Mouse (Mus musculus): Measurements from ENCODE around the gene Ppp3ca. TPM values are rescaled to one million over a fixed set of nuclear protein-coding genes. Genes with fewer than 3 reads are reported as not detected.

The Ppp3ca gene
- polyA plus RNA-seq (2015; fragmentation: Nextera tagmentation; extraction: Ambion mirVana) = 166 and 190 TPM in 2 replicates

DNA sequence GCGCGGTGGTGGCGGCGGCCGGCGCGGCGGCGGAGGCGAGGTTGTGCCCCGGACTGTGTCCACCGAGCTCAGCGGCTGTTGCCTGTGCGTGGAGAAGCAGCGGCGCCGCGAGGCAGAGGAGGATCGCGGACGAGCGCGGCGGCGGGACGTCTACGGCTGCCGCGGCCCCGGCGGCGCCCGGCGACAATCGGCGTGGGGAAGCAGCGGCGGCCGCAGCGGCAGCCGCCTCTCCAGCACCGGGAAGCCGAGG lies at the start of gene Ppp3ca:
TSS of gene Ppp3ca (plus strand) at position 15 of the 250 bp plus-strand sequence.
- WGBS = 0% methylated on average over 24 of the region's 43 CpGs

DNA sequence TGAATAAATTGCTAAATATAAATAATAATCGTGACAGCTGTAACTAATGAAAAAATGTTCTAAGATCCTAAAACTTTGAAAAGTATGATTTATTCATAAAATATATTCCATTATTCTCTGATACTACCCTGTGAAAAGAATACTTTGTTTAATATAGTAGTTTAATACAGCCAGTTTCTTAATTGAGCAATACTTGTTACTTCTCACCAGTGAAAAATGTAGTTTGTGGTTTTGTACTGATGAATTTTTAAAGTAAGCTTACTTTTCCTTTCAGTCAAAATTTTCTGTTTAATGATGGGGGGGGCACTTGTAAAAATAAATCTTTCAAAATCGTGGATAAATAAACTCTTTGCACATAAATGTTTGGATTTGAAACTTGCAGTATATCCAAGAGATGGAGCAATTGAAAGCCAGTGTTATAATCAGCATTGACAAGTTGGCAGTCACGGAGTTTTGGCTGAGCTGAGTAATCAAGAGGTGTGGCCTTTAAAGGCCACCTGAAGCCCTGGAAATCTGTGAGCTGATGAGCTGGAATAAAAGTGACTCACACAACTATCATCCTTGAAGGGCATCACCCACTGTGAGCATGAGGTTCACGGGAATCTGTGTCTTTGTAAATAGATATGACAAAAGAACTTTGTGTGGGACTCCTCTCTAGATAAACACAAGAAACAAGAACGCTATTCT lies 29.2 kb upstream of the Ppp3ca start:
- H3K4me1 ChIP-seq = no peaks in the 10 kb centered on the region
- H3K9me3 ChIP-seq (replicated peaks) = no peaks in the 10 kb centered on the region
- no peak for ATAC-seq (ENCODE audit: low FRiP score)
- H3K27me3 ChIP-seq (replicated peaks) = no peaks in the 10 kb centered on the region
- H3K9ac ChIP-seq (replicated peaks) = no peak overlapping the region
- H3K4me3 ChIP-seq (replicated peaks) = no peak overlapping the region
- no peak overlapping the region for H3K4me2 ChIP-seq
- no peak overlapping the region for H3K27ac ChIP-seq (replicated peaks)
- H3K36me3 ChIP-seq = no peaks in the 10 kb centered on the region
- 76% methylated on average over 5 of the region's 5 CpGs for WGBS

More for the DNA sequence above, at the start of gene Ppp3ca:
- H3K27me3 ChIP-seq (replicated peaks) = no peaks in the 10 kb centered on the region
- no peak for ATAC-seq (ENCODE audit: low FRiP score)
- H3K27ac ChIP-seq (replicated peaks) = peak within 1 kb of the TSS; percentile 99
- H3K9me3 ChIP-seq (replicated peaks) = no peaks in the 10 kb centered on the region
- H3K4me2 ChIP-seq = peak within 1 kb of the TSS; percentile 73
- H3K36me3 ChIP-seq = no peaks in the 10 kb centered on the region
- H3K4me1 ChIP-seq = peaks cover 32% of the 10 kb centered on the region
- H3K9ac ChIP-seq (replicated peaks) = peak within 1 kb of the TSS; percentile 90
- H3K4me3 ChIP-seq (replicated peaks) = peak within 1 kb of the TSS; percentile 94

- 53% methylated on average over 4 of the region's 4 CpGs for WGBS
- Histone ChIP-seq H3K27me3 (replicated peaks) (no peaks in the 10 kb centered on the region), H3K9me3 (replicated peaks) (no peaks in the 10 kb centered on the region), H3K4me3 (replicated peaks) (no peak overlapping the region), H3K36me3 (no peaks in the 10 kb centered on the region), H3K4me1 (no peaks in the 10 kb centered on the region), H3K4me2 (no peak overlapping the region), H3K27ac (replicated peaks) (no peak overlapping the region), H3K9ac (replicated peaks) (no peak overlapping the region)
- no peak for ATAC-seq (ENCODE audit: low FRiP score)
These were observed 19.0 kb upstream of the Ppp3ca start for GRCm38 (mm10) chr3:136650966-136651365.

DNA sequence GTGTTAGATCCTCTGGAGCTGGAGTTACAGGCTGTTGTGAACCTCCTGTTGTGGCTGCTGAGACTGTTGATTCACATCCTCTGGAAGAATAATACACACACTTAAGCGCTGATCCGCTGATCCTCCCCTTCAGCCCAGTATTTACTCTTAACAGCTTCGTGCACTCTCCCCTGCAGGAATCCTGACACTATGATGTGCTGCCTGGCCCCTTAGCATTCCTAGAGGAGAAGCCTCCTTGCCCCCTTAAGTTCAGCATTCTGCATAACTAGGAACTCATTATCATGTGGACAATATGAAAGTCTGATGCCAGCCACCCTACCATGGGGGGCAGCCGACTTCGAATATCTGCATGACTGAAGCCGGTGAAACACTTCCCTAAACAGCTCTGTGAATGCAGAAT lies 18.4 kb upstream of the Ppp3ca start:
- H3K4me2 ChIP-seq = no peak overlapping the region
- H3K9ac ChIP-seq (replicated peaks) = no peak overlapping the region
- no peak overlapping the region for H3K4me3 ChIP-seq (replicated peaks)
- no peak for ATAC-seq (ENCODE audit: low FRiP score)
- no peaks in the 10 kb centered on the region for H3K4me1 ChIP-seq
- WGBS = 28% methylated on average over 6 of the region's 6 CpGs
- H3K9me3 ChIP-seq (replicated peaks) = no peaks in the 10 kb centered on the region
- no peaks in the 10 kb centered on the region for H3K36me3 ChIP-seq
- no peak overlapping the region for H3K27ac ChIP-seq (replicated peaks)
- H3K27me3 ChIP-seq (replicated peaks) = no peaks in the 10 kb centered on the region

DNA sequence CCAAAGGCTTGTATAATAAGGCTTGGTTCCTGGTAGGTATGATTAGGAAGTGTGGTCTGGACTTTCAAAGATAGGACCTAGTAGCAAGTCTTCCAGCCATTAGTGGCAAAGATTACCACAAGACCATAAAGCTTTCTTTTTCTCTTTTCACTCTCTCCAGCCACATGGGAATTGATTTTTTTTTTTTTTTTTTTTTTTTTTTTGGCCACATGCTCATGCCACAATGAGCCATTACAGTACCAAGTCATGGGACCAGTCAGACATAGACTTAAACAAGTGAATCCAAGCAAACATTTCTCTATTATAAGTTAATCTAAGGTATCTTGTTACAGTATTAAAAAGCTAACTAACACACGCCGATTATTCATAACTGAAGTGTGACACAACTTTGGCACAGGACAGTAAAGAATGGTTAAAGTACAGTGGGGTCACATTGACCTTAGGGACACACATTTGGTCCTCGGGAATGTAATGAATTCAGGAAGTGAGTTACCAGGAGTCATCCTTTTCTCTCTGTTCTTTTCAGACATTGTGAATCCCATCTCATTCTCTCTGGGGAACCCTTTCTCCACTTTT lies 13.4 kb upstream of the Ppp3ca start:
- no peak for ATAC-seq (ENCODE audit: low FRiP score)
- Histone ChIP-seq H3K4me2 (no peak overlapping the region), H3K4me1 (no peaks in the 10 kb centered on the region), H3K27ac (replicated peaks) (no peak overlapping the region), H3K36me3 (no peaks in the 10 kb centered on the region), H3K9ac (replicated peaks) (no peak overlapping the region), H3K27me3 (replicated peaks) (no peaks in the 10 kb centered on the region), H3K4me3 (replicated peaks) (no peak overlapping the region), H3K9me3 (replicated peaks) (no peaks in the 10 kb centered on the region)
- 95% methylated on average over 3 of the region's 3 CpGs for WGBS

GRCm38 (mm10) chr3:136658681-136659080 lies 11.2 kb upstream of the Ppp3ca start:
- no peak overlapping the region for H3K9ac ChIP-seq (replicated peaks)
- no peak for ATAC-seq (ENCODE audit: low FRiP score)
- no peaks in the 10 kb centered on the region for H3K27me3 ChIP-seq (replicated peaks)
- WGBS = 95% methylated on average over 2 of the region's 2 CpGs
- no peak overlapping the region for H3K27ac ChIP-seq (replicated peaks)
- no peaks in the 10 kb centered on the region for H3K4me1 ChIP-seq
- H3K9me3 ChIP-seq (replicated peaks) = no peaks in the 10 kb centered on the region
- no peaks in the 10 kb centered on the region for H3K36me3 ChIP-seq
- H3K4me3 ChIP-seq (replicated peaks) = no peak overlapping the region
- H3K4me2 ChIP-seq = no peak overlapping the region

GRCm38 (mm10) chr3:136665119-136665518 lies 4.8 kb upstream of the Ppp3ca start:
- H3K27ac ChIP-seq (replicated peaks) = no peak overlapping the region
- peaks cover 14% of the 10 kb centered on the region for H3K4me1 ChIP-seq
- H3K27me3 ChIP-seq (replicated peaks) = no peaks in the 10 kb centered on the region
- ATAC-seq (ENCODE audit: low FRiP score) = no peak
- H3K36me3 ChIP-seq = no peaks in the 10 kb centered on the region
- H3K9me3 ChIP-seq (replicated peaks) = 0 out of 2 replicates have a peak, but pooled peaks cover 2% of the 10 kb centered on the region
- H3K4me2 ChIP-seq = no peak overlapping the region
- WGBS = 75% methylated on average over 1 of the region's 1 CpGs
- H3K4me3 ChIP-seq (replicated peaks) = no peak overlapping the region
- no peak overlapping the region for H3K9ac ChIP-seq (replicated peaks)

DNA sequence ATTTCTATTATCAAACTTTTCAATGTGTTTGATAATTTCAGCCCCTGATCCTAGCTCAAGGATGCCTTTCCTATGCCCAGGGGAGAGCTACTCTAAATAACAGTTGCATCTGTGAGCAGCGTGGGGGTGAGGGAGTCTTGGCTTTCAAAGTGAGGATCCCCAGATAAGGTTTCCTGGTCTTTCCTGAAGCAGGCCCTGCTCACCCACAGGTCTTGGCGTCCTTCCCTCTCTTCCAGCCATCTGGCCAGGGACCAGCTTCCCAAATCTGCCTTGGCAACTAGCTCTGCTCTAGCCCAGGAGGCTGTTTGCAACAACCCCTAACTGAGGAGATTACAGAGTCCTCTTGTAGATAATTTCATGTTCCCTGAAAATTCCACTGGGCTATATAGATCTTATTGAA lies 1.9 kb upstream of the Ppp3ca start:
- Histone ChIP-seq H3K27ac (replicated peaks) (no peak overlapping the region), H3K4me3 (replicated peaks) (no peak overlapping the region), H3K27me3 (replicated peaks) (no peaks in the 10 kb centered on the region), H3K4me1 (peaks cover 19% of the 10 kb centered on the region), H3K9ac (replicated peaks) (no peak overlapping the region), H3K36me3 (no peaks in the 10 kb centered on the region), H3K9me3 (replicated peaks) (0 out of 2 replicates have a peak, but pooled peaks cover 2% of the 10 kb centered on the region), H3K4me2 (no peak overlapping the region)
- no peak for ATAC-seq (ENCODE audit: low FRiP score)
- WGBS = 61% methylated on average over 2 of the region's 2 CpGs

DNA sequence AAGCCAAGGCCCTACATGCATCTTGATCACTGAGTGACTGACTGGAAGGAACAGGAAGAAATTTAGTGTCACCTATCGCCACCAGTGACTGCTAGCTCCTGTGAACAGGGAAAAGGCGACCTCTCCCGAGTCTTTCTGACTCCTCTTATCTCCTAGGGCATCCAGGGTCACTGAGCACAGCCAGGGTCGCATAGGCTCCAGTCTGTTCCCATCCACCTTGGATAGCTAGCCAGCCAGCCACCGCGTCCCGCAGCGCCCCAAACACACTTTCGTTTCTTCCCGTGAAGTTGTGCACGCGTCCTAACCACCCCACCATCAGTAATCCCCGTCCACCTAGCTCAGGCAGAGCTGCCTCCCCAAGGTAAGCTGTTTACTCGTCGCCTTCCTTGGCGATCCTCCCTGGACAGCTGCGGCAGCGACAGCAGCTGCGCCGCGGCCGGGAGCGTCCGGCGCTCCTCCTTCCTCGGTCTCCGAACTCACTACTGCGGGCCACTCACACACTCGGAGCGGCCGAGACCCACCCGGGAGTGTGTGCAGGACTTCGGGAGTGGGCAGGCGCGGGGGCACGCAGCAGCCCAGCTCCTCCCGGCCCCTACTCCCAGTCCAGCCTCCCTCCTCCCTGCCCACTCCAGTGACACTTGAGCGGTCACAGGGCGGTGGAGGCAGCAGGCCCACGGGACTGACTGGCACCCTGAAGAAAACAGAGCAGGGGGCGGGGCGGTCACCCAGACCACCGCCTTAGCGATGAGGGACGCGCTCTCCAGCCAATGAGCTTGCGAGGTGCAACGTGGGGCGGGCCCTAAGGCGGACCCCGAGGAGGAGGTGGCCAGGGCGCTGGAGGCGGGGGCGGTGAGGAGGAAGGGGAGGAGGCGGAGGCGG lies 454 bp upstream of the Ppp3ca start:
- peak overlapping the region; percentile 99 for H3K27ac ChIP-seq (replicated peaks)
- H3K4me2 ChIP-seq = peak overlapping the region; percentile 73
- peak overlapping the region; percentile 94 for H3K4me3 ChIP-seq (replicated peaks)
- no peaks in the 10 kb centered on the region for H3K27me3 ChIP-seq (replicated peaks)
- ATAC-seq (ENCODE audit: low FRiP score) = peak; percentile 97
- H3K9me3 ChIP-seq (replicated peaks) = no peaks in the 10 kb centered on the region
- peak overlapping the region; percentile 90 for H3K9ac ChIP-seq (replicated peaks)
- H3K4me1 ChIP-seq = peaks cover 30% of the 10 kb centered on the region
- no peaks in the 10 kb centered on the region for H3K36me3 ChIP-seq
- WGBS = under 1% methylated on average over 52 of the region's 56 CpGs

DNA sequence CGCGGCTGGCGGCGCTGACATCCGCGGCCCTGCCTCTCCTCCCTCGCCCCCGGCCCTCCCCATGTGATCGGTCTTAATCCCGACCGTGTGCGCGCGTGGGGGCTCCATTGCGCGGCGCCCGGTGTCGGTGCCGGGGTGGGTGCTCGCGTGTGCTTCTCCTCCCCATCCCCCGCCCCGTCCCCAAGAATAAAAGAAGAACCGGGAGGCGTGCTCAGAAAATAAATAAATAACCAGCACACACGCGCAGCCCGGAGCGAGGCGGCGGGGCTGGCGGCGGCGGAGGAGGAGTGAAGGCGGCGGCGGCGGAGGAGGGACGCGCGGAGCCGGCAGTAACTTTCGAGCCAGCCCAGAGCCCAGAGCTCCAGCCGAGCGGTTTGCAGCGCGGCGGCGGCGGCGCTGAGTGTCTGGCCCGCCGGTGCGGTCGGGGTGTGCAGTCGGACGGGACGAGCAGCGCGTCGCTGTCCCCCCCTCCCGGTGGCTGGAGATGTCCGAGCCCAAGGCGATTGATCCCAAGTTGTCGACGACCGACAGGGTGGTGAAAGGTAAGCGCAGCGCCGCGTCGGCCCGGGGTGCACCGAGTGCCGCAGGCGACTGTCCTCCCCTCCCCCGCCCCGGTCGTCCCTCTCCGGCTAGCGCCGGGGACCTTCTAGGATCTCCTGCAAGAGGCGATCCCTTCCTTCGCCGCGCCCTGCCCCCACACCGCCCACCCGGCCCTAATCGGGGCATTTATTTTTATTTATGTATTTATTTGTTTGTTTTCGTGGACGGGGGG lies 622 bp downstream of the Ppp3ca start:
- peak overlapping the region; percentile 73 for H3K4me2 ChIP-seq
- no peaks in the 10 kb centered on the region for H3K27me3 ChIP-seq (replicated peaks)
- peaks cover 36% of the 10 kb centered on the region for H3K4me1 ChIP-seq
- no peaks in the 10 kb centered on the region for H3K9me3 ChIP-seq (replicated peaks)
- under 1% methylated on average over 84 of the region's 92 CpGs for WGBS
- peak overlapping the region; percentile 90 for H3K9ac ChIP-seq (replicated peaks)
- no peaks in the 10 kb centered on the region for H3K36me3 ChIP-seq
- peak overlapping the region; percentile 94 for H3K4me3 ChIP-seq (replicated peaks)
- peak overlapping the region; percentile 99 for H3K27ac ChIP-seq (replicated peaks)
- ATAC-seq (ENCODE audit: low FRiP score) = peak; percentile 56

- H3K4me2 ChIP-seq = peak overlapping the region; percentile 73
- WGBS = 0% methylated on average over 37 of the region's 52 CpGs
- H3K27me3 ChIP-seq (replicated peaks) = no peaks in the 10 kb centered on the region
- H3K4me3 ChIP-seq (replicated peaks) = peak overlapping the region; percentile 94
- H3K4me1 ChIP-seq = peaks cover 44% of the 10 kb centered on the region
- peak overlapping the region; percentile 99 for H3K27ac ChIP-seq (replicated peaks)
- H3K9ac ChIP-seq (replicated peaks) = peak overlapping the region; percentile 90
- peak; percentile 51 for ATAC-seq (ENCODE audit: low FRiP score)
- no peaks in the 10 kb centered on the region for H3K36me3 ChIP-seq
- no peaks in the 10 kb centered on the region for H3K9me3 ChIP-seq (replicated peaks)
These were observed 1.4 kb downstream of the Ppp3ca start for GRCm38 (mm10) chr3:136671161-136671939.
